Mouse (Mus musculus) kidney, postnatal 10 days (tissue): Measurements from ENCODE around the gene Cfdp1.
A peak's percentile ranks its signal among the peaks of the same experiment; 100 is the strongest.

ENCODE experiments used
- DNase-seq: peaks from one replicate; pipeline ENCODE4 v3.0.0; 2021; ENCODE audit warnings: mixed read lengths

Gene Cfdp1

GRCm38 (mm10) chr8:111736321-111736720 is 117.8 kb downstream of the Cfdp1 start:
- peak; percentile 19 for DNase-seq

DNA sequence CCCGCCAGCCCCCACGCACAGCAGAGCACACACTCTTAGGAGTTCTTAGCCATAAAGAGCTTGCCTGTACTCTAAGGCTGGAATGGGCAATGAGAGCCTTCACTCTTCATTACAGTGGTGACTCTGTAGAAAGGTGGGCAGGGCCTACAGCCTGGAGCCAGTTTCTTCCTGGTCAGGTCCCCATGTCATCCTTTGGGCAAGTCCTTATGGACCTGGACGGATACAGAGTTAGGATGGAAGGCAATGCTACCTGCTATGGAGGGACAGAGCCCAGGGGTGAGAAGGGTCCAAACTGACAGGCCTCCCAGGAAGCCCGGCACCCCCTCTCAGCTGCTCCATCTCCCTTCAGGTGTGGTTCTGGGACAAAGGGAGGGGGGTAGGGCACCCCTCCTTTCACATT is 118.3 kb downstream of the Cfdp1 start:
- DNase-seq: no peak

GRCm38 (mm10) chr8:111735335-111735761 is 118.7 kb downstream of the Cfdp1 start:
- peak; percentile 69 for DNase-seq

DNA sequence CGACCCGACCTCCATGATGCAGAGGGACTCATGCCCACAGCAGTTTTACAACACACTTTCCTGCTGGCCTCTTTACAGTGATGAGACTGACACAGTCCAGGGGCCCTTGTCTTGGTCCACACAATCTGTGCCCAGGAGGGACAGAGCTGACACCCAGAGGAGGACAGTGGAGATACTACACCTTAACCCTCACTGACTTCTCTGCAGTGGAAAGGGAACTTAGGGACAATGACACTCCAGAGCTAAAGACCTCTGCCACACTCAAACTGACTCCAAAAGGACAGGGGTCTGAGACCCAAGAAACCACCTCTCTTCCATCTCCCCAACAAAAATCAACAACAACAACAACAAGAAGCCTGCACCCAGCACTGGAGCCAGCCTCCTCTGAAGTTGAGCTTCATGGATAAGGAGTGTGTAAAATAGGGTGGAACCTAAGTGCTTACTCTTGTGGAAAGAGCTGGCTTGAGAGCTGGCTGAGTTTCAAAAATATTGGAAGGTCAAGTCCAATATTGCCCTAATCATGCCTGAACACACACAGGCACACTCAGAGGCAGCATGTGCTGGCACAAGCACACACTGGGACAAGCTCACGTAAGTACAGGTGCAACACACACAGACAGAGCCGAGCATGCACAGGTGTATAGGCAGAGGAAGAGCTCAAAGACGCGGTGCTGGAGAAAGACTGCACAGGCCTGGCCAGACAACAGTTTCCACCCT is 119.7 kb downstream of the Cfdp1 start:
- DNase-seq: peak; percentile 27

- peak; percentile 71 for DNase-seq
Observed at GRCm38 (mm10) chr8:111733581-111734243, 120.4 kb downstream of the Cfdp1 start.

DNA sequence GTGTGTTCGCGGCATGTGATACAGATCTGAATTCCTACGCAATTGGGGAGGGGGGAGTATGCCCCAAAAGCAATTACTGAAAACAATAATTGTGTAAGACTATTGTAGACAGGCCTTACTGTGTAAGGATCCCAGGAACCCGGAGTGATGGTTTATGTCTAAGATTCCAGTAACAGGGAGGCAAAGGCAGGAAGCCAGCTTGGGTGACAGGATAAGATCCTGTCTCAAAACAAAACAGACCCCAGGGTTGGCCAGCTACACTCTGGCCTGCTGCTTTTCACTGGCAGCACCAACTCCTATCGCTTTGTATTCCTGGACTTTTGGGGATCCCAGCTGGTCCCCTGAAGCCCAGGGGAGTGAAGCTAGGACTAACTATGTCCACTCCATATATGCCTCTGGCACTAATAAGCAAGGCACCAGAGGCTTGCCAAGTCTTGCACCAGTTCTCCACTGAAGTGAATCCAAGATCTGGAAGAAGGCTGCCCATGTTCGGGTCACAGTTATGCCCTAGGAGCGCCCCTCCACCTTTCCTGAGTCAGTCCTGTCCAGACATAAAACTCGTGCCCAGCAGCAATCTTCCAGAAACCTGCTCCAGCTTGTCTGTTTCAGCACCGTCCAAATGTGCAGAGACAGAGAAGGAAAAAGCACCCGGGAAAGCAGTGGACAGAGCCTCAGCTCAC is 121.5 kb downstream of the Cfdp1 start:
- peak; percentile 59 for DNase-seq

DNA sequence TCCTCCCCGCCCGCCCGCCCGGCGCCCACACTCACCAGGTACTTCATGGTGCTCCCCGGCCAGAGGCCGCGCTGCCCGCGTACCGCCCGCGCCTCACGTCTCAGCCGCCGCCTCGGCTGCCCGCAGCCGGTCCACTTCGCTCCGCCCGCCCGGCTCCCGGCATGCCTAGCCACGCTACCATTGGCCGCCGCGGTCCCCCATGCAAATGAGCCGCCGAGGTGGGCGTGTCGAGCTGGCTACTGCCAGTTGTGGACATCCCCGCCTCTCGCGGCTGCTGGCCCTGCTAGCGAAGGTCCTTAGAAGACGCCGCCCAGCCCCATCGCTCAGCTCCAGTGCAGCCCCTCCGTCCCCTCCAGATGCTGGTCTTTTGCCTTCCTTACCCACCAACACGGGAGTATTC is 122.1 kb downstream of the Cfdp1 start:
- DNase-seq: peak; percentile 99

- peak; percentile 59 for DNase-seq
Observed at GRCm38 (mm10) chr8:111731231-111731977, 122.7 kb downstream of the Cfdp1 start.

DNA sequence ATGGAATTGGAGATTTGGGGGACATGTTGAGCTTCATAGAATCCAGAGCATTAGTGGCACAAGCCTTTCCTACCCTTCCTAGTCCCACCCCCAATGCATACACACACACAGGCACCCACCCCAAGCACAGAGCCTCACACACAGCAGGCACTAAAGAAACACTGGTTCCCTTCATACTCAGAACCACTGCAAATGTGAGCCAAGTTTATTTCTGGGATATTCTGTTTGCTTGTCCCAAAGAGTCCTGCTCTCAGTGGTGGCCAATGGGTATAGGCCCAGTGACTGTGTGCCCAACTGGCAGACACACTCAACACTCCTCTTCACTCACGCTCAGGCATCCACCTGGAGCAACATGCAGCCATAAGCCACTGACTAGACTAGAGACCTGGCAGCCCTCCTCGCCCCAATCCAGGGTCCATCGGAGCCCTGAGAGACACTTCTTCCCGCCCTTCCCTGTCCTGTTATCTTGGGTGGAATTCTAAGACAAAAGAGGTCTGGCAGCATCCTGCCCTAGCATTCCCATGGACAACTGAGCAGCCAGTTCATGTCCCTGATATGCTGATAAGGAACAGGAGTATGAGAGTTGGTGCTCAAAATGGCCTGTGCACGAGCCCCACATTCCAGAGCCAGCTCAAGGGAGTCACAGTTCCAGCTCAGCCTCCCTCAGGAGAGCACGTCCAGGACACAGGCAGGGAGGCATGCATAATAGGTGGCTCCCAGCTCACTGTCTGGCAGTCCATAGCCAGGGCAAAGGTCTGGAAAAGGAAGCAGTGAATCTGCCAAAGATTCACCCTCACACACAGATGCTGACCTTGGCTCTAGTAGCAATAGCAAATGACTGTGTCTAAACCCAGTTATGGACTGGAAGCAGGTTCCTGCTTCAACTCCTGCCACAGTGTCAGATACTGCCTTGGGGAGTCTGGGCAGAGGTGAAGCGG is 124.6 kb downstream of the Cfdp1 start:
- DNase-seq: peak; percentile 80

DNA sequence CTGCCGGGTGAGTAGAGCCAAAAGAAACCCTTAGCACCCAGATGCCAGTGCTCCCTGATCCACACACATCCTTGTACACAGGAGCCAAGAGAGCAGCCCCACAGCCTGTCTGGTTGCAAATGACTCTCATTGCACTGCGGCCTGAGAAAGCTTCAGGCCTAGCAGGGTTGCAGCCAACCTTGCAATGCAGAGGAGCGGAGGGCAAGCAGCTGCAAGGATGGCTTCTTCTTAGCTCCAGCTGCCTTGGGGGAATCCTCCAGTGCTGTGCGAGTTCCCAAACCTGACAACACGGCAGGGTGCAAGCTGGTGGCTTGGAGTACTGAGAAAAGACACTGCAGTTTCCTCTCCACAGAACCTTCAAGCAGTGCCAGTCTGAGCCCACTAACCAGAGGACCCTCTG is 125.6 kb downstream of the Cfdp1 start:
- DNase-seq: peak; percentile 14

GRCm38 (mm10) chr8:111727553-111727952 is 126.5 kb downstream of the Cfdp1 start:
- peak; percentile 13 for DNase-seq

DNA sequence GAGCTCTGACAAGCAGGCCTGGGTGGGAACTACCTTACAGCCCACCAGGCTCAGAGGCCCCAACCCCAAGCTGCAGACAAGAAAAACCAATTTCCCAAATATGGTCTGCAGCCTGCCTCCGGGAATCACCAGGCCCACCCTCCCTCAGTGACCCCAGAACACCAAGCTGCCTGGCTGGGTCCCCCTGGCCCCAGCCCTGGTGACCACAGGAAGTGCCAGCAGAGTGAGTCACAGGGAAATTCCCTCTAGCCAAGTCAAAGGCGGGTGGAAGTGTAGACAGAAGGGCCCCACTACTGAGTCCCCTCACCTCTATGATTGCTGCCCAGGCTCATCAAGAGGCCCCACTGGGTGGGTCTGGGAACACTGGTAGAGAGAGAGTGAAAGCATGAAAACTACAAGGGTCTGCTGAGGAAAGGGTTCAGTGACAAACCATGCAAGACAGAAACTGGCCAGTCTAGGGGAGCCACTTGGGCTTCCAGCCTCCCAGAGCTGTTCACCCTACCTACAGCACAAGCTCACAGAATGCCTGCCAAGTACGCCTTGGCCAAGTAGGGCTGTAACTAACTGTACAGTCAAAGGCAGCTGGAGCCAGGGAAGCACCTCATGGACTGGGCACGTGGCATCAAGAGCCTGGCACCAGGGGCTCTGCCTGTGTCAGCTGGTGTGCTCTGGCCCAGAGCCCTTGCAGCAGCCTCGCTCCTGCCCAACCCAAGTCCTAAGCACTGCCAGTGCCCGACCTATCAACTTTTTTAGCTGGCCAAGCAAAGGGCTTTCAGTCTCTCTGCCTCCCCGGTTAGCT is 127.8 kb downstream of the Cfdp1 start:
- peak; percentile 82 for DNase-seq

DNA sequence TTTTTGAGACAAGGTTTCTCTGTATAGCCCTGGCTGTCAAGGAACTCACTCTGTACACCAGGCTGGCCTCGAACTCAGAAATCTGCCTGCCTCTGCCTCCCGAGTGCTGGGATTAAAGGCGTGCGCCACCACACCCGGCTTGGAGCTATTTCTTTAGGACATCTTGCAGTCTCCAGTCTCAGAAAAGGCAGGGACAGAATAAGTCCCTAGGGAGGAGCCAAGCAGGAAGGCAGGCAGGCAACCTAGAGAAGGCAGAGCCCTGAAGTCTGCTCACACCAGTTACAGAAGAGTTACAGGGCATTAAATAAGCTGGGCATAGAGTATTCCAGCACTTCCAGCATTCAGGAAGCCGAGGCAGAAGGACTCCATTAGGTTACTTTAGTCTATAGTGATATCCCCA is 128.8 kb downstream of the Cfdp1 start:
- DNase-seq: peak; percentile 11

GRCm38 (mm10) chr8:111720115-111720544 is 134.0 kb downstream of the Cfdp1 start:
- no peak for DNase-seq

- peak; percentile 47 for DNase-seq
Observed at GRCm38 (mm10) chr8:111718937-111719336, 135.2 kb downstream of the Cfdp1 start.
